Mouse (Mus musculus) intestine, postnatal 0 days (tissue): ENCODE measurements around the gene Dnajc9. TPM values are rescaled to one million over a fixed set of nuclear protein-coding genes. Genes with fewer than 3 reads are reported as not detected.
A peak's percentile ranks its signal among the peaks of the same experiment; 100 is the strongest.

Source experiments
- ATAC-seq: fragments of 200-750 bp; cut with Nextera tagmentation; 2 replicates; pipeline ENCODE4 v1.8.0; 2017; ENCODE audit warnings: mild to moderate bottlenecking, moderate TSS enrichment, moderate library complexity
- H3K27ac ChIP-seq: fragments of 300-500 bp; sonication (generic); 2 replicates; pipeline ENCODE4 v1.5.1; 2014; ENCODE audit warnings: mild to moderate bottlenecking, low read depth, low read length, moderate library complexity
- H3K27me3 ChIP-seq: fragments of 300-500 bp; sonication (generic); replicated peaks from 2 replicates; pipeline ENCODE4 v1.6.1; 2014; ENCODE audit warnings: low read length, mixed read lengths; ENCODE audit not compliant: control insufficient read depth, insufficient read depth
- H3K36me3 ChIP-seq: fragments of 300-500 bp; sonication (generic); 2 replicates; pipeline ENCODE4 v1.6.1; 2014; ENCODE audit warnings: mild to moderate bottlenecking, moderate library complexity; ENCODE audit not compliant: control insufficient read depth, insufficient read depth
- H3K4me1 ChIP-seq: fragments of 300-500 bp; sonication (generic); replicated peaks from 2 replicates; pipeline ENCODE4 v1.6.1; 2014; ENCODE audit warnings: antibody characterized with exemption, low read length, mixed read lengths; ENCODE audit not compliant: control insufficient read depth, insufficient read depth
- H3K4me2 ChIP-seq: fragments of 300-500 bp; sonication (generic); replicated peaks from 2 replicates; pipeline ENCODE4 v1.6.1; 2014; ENCODE audit warnings: low read depth, mild to moderate bottlenecking, moderate library complexity
- H3K4me3 ChIP-seq: fragments of 300-500 bp; sonication (generic); 2 replicates; pipeline ENCODE4 v1.5.1; 2014; ENCODE audit warnings: low read depth, low read length
- H3K9ac ChIP-seq: fragments of 300-500 bp; sonication (generic); 2 replicates; pipeline ENCODE4 v1.6.1; 2014; ENCODE audit warnings: mild to moderate bottlenecking, low read depth, low read length
- H3K9me3 ChIP-seq: fragments of 300-500 bp; sonication (generic); 2 replicates; pipeline ENCODE4 v1.6.1; 2016; ENCODE audit warnings: mixed run types; ENCODE audit not compliant: control insufficient read depth
- CTCF ChIP-seq: sonication (generic); IDR thresholded peaks from 2 replicates; pipeline ENCODE4 v1.5.1; 2016; ENCODE audit warnings: low read depth, mild to moderate bottlenecking, control low read depth, antibody characterized with exemption, moderate library complexity
- WGBS: fragments of 180-500 bp; shearing (Covaris S2); extraction: QIAGEN DNeasy Blood & Tissue Kit; methylation state at CpG from one replicate; pipeline ENCODE4 v1.1.7; 2014; 5-methylcytosine and 5-hydroxymethylcytosine counted together
- polyA plus RNA-seq: library from polyadenylated mRNA; unstranded; fragments of >200 nt; fragmentation: Nextera tagmentation; extraction: Ambion mirVana; gene quantifications from 2 replicates; pipeline ENCODE4 v1.2.1, GENCODE M21; 2015

Gene Dnajc9
- polyA plus RNA-seq, 1 experiment from 2014 or later, result 41.5 TPM

- Histone ChIP-seq H3K36me3 (no peaks in the 10 kb centered on the region), H3K27ac (no peak overlapping the region), H3K9ac (no peak overlapping the region), H3K27me3 (no peaks in the 10 kb centered on the region), H3K4me2 (no peak overlapping the region), H3K4me3 (no peak overlapping the region), H3K4me1 (no peaks in the 10 kb centered on the region), H3K9me3 (no peaks in the 10 kb centered on the region)
- TF ChIP-seq CTCF, result no peak
- WGBS, result 68% methylated on average over 7 of the region's 7 CpGs
- ATAC-seq, result no peak
Measured at GRCm38 (mm10) chr14:20422257-20422656, 33.5 kb upstream of the Dnajc9 start.

GRCm38 (mm10) chr14:20400071-20400470, 11.4 kb upstream of the Dnajc9 start:
- H3K9me3 ChIP-seq, result no peaks in the 10 kb centered on the region
- no peak for ATAC-seq
- H3K27me3 ChIP-seq, result no peaks in the 10 kb centered on the region

GRCm38 (mm10) chr14:20398864-20399263, 10.2 kb upstream of the Dnajc9 start:
- no peak overlapping the region for H3K4me3 ChIP-seq
- no peak overlapping the region for H3K27ac ChIP-seq
- no peaks in the 10 kb centered on the region for H3K36me3 ChIP-seq
- peak; percentile 57 for TF ChIP-seq CTCF
- WGBS, result 41% methylated on average over 4 of the region's 4 CpGs
- ATAC-seq, result no peak
- no peak overlapping the region for H3K9ac ChIP-seq
- H3K4me1 ChIP-seq, result no peaks in the 10 kb centered on the region
- H3K27me3 ChIP-seq, result no peaks in the 10 kb centered on the region
- H3K4me2 ChIP-seq, result no peak overlapping the region
- H3K9me3 ChIP-seq, result no peaks in the 10 kb centered on the region

More at GRCm38 (mm10) chr14:20400071-20400470, 11.4 kb upstream of the Dnajc9 start:
- Histone ChIP-seq H3K4me2 (no peak overlapping the region), H3K4me1 (no peaks in the 10 kb centered on the region), H3K9ac (no peak overlapping the region), H3K4me3 (no peak overlapping the region), H3K27ac (no peak overlapping the region), H3K36me3 (no peaks in the 10 kb centered on the region)
- WGBS, result 41% methylated on average over 1 of the region's 1 CpGs
- peak; percentile 76 for TF ChIP-seq CTCF

- H3K9ac ChIP-seq, result no peak overlapping the region
- no peak for ATAC-seq
- H3K4me1 ChIP-seq, result no peaks in the 10 kb centered on the region
- no peaks in the 10 kb centered on the region for H3K9me3 ChIP-seq
- no peak overlapping the region for H3K4me3 ChIP-seq
- H3K27me3 ChIP-seq, result no peaks in the 10 kb centered on the region
- no peak overlapping the region for H3K27ac ChIP-seq
- 86% methylated on average over 9 of the region's 9 CpGs for WGBS
- no peak overlapping the region for H3K4me2 ChIP-seq
- H3K36me3 ChIP-seq, result no peaks in the 10 kb centered on the region
- TF ChIP-seq CTCF, result no peak
Measured at GRCm38 (mm10) chr14:20397220-20397619, 8.5 kb upstream of the Dnajc9 start.

- peak within 1 kb of the TSS; percentile 67 for H3K4me3 ChIP-seq
- no peaks in the 10 kb centered on the region for H3K4me1 ChIP-seq
- no peaks in the 10 kb centered on the region for H3K27me3 ChIP-seq
- H3K9me3 ChIP-seq, result no peaks in the 10 kb centered on the region
- peak; percentile 99 for TF ChIP-seq CTCF
- peak within 1 kb of the TSS; percentile 69 for H3K27ac ChIP-seq
- H3K9ac ChIP-seq, result peak within 1 kb of the TSS; percentile 74
- peaks cover 8% of the 10 kb centered on the region for H3K36me3 ChIP-seq
- WGBS, result under 1% methylated on average over 68 of the region's 68 CpGs
- ATAC-seq, result peak; percentile 95
- peak within 1 kb of the TSS; percentile 68 for H3K4me2 ChIP-seq
Measured at GRCm38 (mm10) chr14:20393205-20393913, 4.6 kb upstream of the Dnajc9 start, which contains the start of gene Mrps16. Gene Mrps16 (minus strand): TSS chr14:20393634.

- Histone ChIP-seq H3K36me3 (peaks cover 8% of the 10 kb centered on the region), H3K9ac (no peak overlapping the region), H3K4me1 (no peaks in the 10 kb centered on the region), H3K4me2 (peak overlapping the region; percentile 68; the same call in 1 of the 2 replicates), H3K27me3 (no peaks in the 10 kb centered on the region), H3K27ac (no peak overlapping the region), H3K4me3 (no peak overlapping the region), H3K9me3 (no peaks in the 10 kb centered on the region)
- no peak for TF ChIP-seq CTCF
- WGBS, result 70% methylated on average over 3 of the region's 4 CpGs
- no peak for ATAC-seq
Measured at GRCm38 (mm10) chr14:20392326-20392725, 3.6 kb upstream of the Dnajc9 start.
